Mouse (Mus musculus) left cerebral cortex, adult 11 months (tissue): ENCODE results near the gene Ago1.

Experiments
- DNase-seq: peaks from one replicate; pipeline ENCODE4 v3.0.0; 2022; ENCODE audit warnings: low spot score

Ago1 gene

GRCm38 (mm10) chr4:126412526-126412925 lies 55.9 kb downstream of the Ago1 start:
- DNase-seq: no peak
